Comparison of ENCODE assay signal across 24 mouse cellular contexts in the genomic region with DNA sequence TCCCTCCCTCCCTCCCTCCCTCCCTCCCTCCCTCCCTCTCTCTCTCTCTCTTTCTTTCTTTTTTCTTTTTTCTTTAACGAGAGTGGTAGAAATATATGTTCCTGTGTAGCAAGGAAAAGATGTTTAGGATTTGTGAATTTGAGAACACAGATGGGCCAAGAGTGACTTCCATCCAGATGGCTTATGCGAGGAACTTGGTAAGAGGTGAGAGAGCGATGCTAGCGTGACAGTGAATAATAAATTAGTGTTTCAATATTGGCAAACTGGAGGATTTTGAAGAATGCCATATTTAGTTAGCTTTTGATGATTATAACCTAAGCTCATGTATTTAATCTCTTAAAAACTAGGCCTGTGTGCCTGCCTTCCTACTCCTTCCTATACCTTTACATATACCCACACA. TPM values are rescaled to one million over a fixed set of nuclear protein-coding genes. Genes with fewer than 3 reads are reported as not detected.
DNase-seq lines count a peak whose midpoint lies in the region; ATAC-seq and TF ChIP-seq lines count a peak whose summit lies in the region.
"Had no signal": no experiment of that assay in that cellular context is flagged by ENCODE, and none has a peak within 500 bp of the region (broad histone marks: within the 10 kb centered on the region; RNA-seq: fewer than 3 reads in every experiment).

No protein-coding gene starts in this region.

- no peaks in the 10 kb centered on the region for H3K36me3 ChIP-seq in forebrain, embryonic 14.5 days (ENCODE audit: control insufficient read depth, insufficient read depth, low read length)
- H3K36me3 ChIP-seq in forebrain, embryonic 11.5 days (ENCODE audit: control insufficient read depth, insufficient read depth, low read length) = no peaks in the 10 kb centered on the region
- H3K36me3 ChIP-seq in forebrain, embryonic 16.5 days (ENCODE audit: control insufficient read depth, insufficient read depth) = no peaks in the 10 kb centered on the region
- no peaks in the 10 kb centered on the region; the same call in 1 of the 2 replicates for H3K36me3 ChIP-seq in forebrain, embryonic 13.5 days (ENCODE audit: poor library complexity, severe bottlenecking)
- H3K36me3 ChIP-seq in midbrain, embryonic 10.5 days = peaks cover 5% of the 10 kb centered on the region; the same call in 1 of the 2 replicates
- H3K36me3 ChIP-seq: embryonic facial prominence, embryonic 12.5 days; G1E had no signal

- peaks cover 16% of the 10 kb centered on the region for H3K4me1 ChIP-seq in forebrain, embryonic 14.5 days (ENCODE audit: control insufficient read depth, insufficient read depth, low read length)
- H3K4me1 ChIP-seq in forebrain, embryonic 11.5 days (replicated peaks; ENCODE audit: control insufficient read depth, insufficient read depth, low read length) = no peaks in the 10 kb centered on the region
- H3K4me1 ChIP-seq in forebrain, embryonic 16.5 days (replicated peaks; ENCODE audit: control insufficient read depth, insufficient read depth, low read length) = peaks cover 13% of the 10 kb centered on the region
- peaks cover 30% of the 10 kb centered on the region for H3K4me1 ChIP-seq in forebrain, embryonic 13.5 days
- H3K4me1 ChIP-seq in midbrain, embryonic 10.5 days = peaks cover 12% of the 10 kb centered on the region
- H3K4me1 ChIP-seq: embryonic facial prominence, embryonic 12.5 days had no signal

- no peak overlapping the region for H3K9ac ChIP-seq in forebrain, embryonic 14.5 days (ENCODE audit: low read length)
- no peak overlapping the region for H3K9ac ChIP-seq in forebrain, embryonic 11.5 days (ENCODE audit: low read length)
- H3K9ac ChIP-seq in forebrain, embryonic 16.5 days (replicated peaks; ENCODE audit: low read depth, low read length) = no peak overlapping the region
- H3K9ac ChIP-seq in forebrain, embryonic 13.5 days = no peak overlapping the region
- H3K9ac ChIP-seq: embryonic facial prominence, embryonic 12.5 days had no signal

- ATAC-seq in forebrain, embryonic 14.5 days = 0 out of 2 replicates have a peak, but pooled peaks have one; percentile 37
- no peak for ATAC-seq in forebrain, embryonic 11.5 days (replicated peaks; ENCODE audit: low FRiP score)
- no peak for ATAC-seq in forebrain, embryonic 16.5 days
- ATAC-seq in forebrain, embryonic 13.5 days = no peak
- ATAC-seq: activated CD4-positive, CD25-positive, alpha-beta regulatory T cell, adult 4 months; CD4-positive, CD25-positive, alpha-beta regulatory T cell, adult 4 months had no signal

- WGBS in forebrain, embryonic 14.5 days = 65% methylated on average over 3 of the region's 4 CpGs
- WGBS in forebrain, embryonic 11.5 days = 91% methylated on average over 4 of the region's 4 CpGs
- 38% methylated on average over 4 of the region's 4 CpGs for WGBS in forebrain, embryonic 16.5 days
- 76% methylated on average over 4 of the region's 4 CpGs for WGBS in forebrain, embryonic 13.5 days
- WGBS in midbrain, embryonic 10.5 days = 94% methylated on average over 4 of the region's 4 CpGs

- no peak overlapping the region for H3K27ac ChIP-seq in forebrain, embryonic 14.5 days (ENCODE audit: low read depth, low read length)
- no peak overlapping the region for H3K27ac ChIP-seq in forebrain, embryonic 11.5 days (ENCODE audit: low read depth, low read length)
- H3K27ac ChIP-seq in forebrain, embryonic 16.5 days (ENCODE audit: low read length) = peak overlapping the region; percentile 53; the same call in 1 of the 2 replicates
- no peak overlapping the region for H3K27ac ChIP-seq in forebrain, embryonic 13.5 days
- H3K27ac ChIP-seq in layer of hippocampus, adult 2 months = 0 out of 2 replicates have a peak overlapping the region, but pooled peaks have one; percentile 28
- H3K27ac ChIP-seq in midbrain, embryonic 10.5 days (replicated peaks) = no peak overlapping the region
- H3K27ac ChIP-seq: embryonic facial prominence, embryonic 10.5 days; embryonic facial prominence, embryonic 12.5 days had no signal

- no peak overlapping the region for H3K4me3 ChIP-seq in forebrain, embryonic 14.5 days (ENCODE audit: low read depth, low read length)
- no peak overlapping the region for H3K4me3 ChIP-seq in forebrain, embryonic 11.5 days (ENCODE audit: low read depth, low read length)
- H3K4me3 ChIP-seq in forebrain, embryonic 16.5 days (replicated peaks; ENCODE audit: low read length) = no peak overlapping the region
- no peak overlapping the region for H3K4me3 ChIP-seq in forebrain, embryonic 13.5 days
- no peak overlapping the region for H3K4me3 ChIP-seq in layer of hippocampus, adult 2 months
- H3K4me3 ChIP-seq in midbrain, embryonic 10.5 days = no peak overlapping the region
- H3K4me3 ChIP-seq: embryonic facial prominence, embryonic 10.5 days; embryonic facial prominence, embryonic 12.5 days had no signal

- peak; percentile 68 for DNase-seq in forebrain, embryonic 14.5 days (ENCODE audit: low spot score)
- no peak for DNase-seq in forebrain, embryonic 11.5 days (ENCODE audit: low spot score)
- DNase-seq in layer of hippocampus, adult 2 months (ENCODE audit: low spot score in 2 of 2) = no peak
- DNase-seq in layer of hippocampus, postnatal 10 days (ENCODE audit: low spot score in 2 of 2) = no peak
- peak; percentile 33 for DNase-seq in telencephalon, adult 2 months (ENCODE audit: low read depth, low spot score)
- no peak for DNase-seq in midbrain, embryonic 10.5 days (ENCODE audit: low spot score)
- DNase-seq: adrenal gland, adult 8-10 months; adrenal gland, postnatal 14 days; adrenal gland, postnatal 36 days; B cell, adult 2 months; cerebellum, adult 11-12 months; cerebellum, adult 2 months; cerebellum, adult 9-10 months; cerebellum, postnatal 10 days; cerebellum, postnatal 25 days had no signal

- H3K27me3 ChIP-seq in forebrain, embryonic 14.5 days (replicated peaks; ENCODE audit: control insufficient read depth, insufficient read depth, low read length) = no peaks in the 10 kb centered on the region
- H3K27me3 ChIP-seq in forebrain, embryonic 11.5 days (ENCODE audit: control insufficient read depth, insufficient read depth, low read length) = no peaks in the 10 kb centered on the region
- H3K27me3 ChIP-seq in forebrain, embryonic 16.5 days (replicated peaks; ENCODE audit: control insufficient read depth, insufficient read depth, low read length) = no peaks in the 10 kb centered on the region
- no peaks in the 10 kb centered on the region for H3K27me3 ChIP-seq in forebrain, embryonic 13.5 days
- H3K27me3 ChIP-seq in midbrain, embryonic 10.5 days (ENCODE audit: low read depth, poor library complexity, severe bottlenecking) = no peaks in the 10 kb centered on the region
- H3K27me3 ChIP-seq: CH12.LX; embryonic facial prominence, embryonic 12.5 days; Patski had no signal

- no peaks in the 10 kb centered on the region for H3K9me3 ChIP-seq in forebrain, embryonic 14.5 days (replicated peaks; ENCODE audit: control insufficient read depth, low read length)
- no peaks in the 10 kb centered on the region for H3K9me3 ChIP-seq in forebrain, embryonic 11.5 days (ENCODE audit: control insufficient read depth, low read length)
- no peaks in the 10 kb centered on the region for H3K9me3 ChIP-seq in forebrain, embryonic 16.5 days (ENCODE audit: control insufficient read depth, low read length)
- no peaks in the 10 kb centered on the region for H3K9me3 ChIP-seq in forebrain, embryonic 13.5 days (replicated peaks)
- 0 out of 2 replicates have a peak, but pooled peaks cover 2% of the 10 kb centered on the region for H3K9me3 ChIP-seq in midbrain, embryonic 10.5 days (replicated peaks)
- H3K9me3 ChIP-seq: embryonic facial prominence, embryonic 12.5 days had no signal

- H3K4me2 ChIP-seq in forebrain, embryonic 14.5 days (ENCODE audit: low read length) = no peak overlapping the region
- H3K4me2 ChIP-seq in forebrain, embryonic 11.5 days (ENCODE audit: low read depth, low read length, severe bottlenecking) = no peak overlapping the region
- H3K4me2 ChIP-seq in forebrain, embryonic 16.5 days (ENCODE audit: low read length) = no peak overlapping the region
- H3K4me2 ChIP-seq in forebrain, embryonic 13.5 days = no peak overlapping the region
- H3K4me2 ChIP-seq: embryonic facial prominence, embryonic 12.5 days had no signal

- TF ChIP-seq CTCF in layer of hippocampus, adult 2 months (conservative IDR thresholded peaks at IDR 0.05) = no peak

RNA-seq across cellular contexts. Expression of gene Cadm1, which starts 31.6 kb away (rescaled TPM):
- 206 and 247 TPM in 2 replicates for polyA plus RNA-seq in forebrain, embryonic 14.5 days (2014; fragmentation: Nextera tagmentation; extraction: Ambion mirVana)
- polyA plus RNA-seq in forebrain, embryonic 11.5 days (2014; fragmentation: Nextera tagmentation; extraction: Ambion mirVana) = 105 and 112 TPM in 2 replicates
- 214 and 256 TPM in 2 replicates for polyA plus RNA-seq in forebrain, embryonic 16.5 days (2015; fragmentation: Nextera tagmentation; extraction: Ambion mirVana)
- polyA plus RNA-seq in forebrain, embryonic 13.5 days (2015; fragmentation: Nextera tagmentation; extraction: Ambion mirVana) = 140 TPM in 2 replicates
- 100 to 1,000 TPM; 237 to 250 TPM for total RNA-seq in layer of hippocampus, adult 2 months (2021)
- 100 to 1,000 TPM; 300 to 315 TPM for total RNA-seq in layer of hippocampus, postnatal 10 days (2021)
- 81.6 and 89.9 TPM in 2 replicates for polyA plus RNA-seq in midbrain, embryonic 10.5 days (2016; fragmentation: Nextera tagmentation; extraction: Ambion mirVana)
- total RNA-seq: CH12.LX had no signal
- polyA plus RNA-seq: G1E had no signal

Comparison
In these comparisons a context has a peak if more than half of its experiments do, and no peak if none do; other contexts are left out.
1. DNase-seq: peak in forebrain, embryonic 14.5 days (single experiment) and telencephalon, adult 2 months (single experiment); none in forebrain, embryonic 11.5 days (single experiment), layer of hippocampus, adult 2 months (0 of 2), layer of hippocampus, postnatal 10 days (0 of 2) and midbrain, embryonic 10.5 days (single experiment).
2. H3K27ac ChIP-seq: peak in forebrain, embryonic 16.5 days (single experiment) and layer of hippocampus, adult 2 months (single experiment); none in forebrain, embryonic 14.5 days (single experiment), forebrain, embryonic 11.5 days (single experiment), forebrain, embryonic 13.5 days (single experiment) and midbrain, embryonic 10.5 days (single experiment).